Mouse (Mus musculus) kidney, embryonic 14.5 days (tissue): ENCODE measurements around the gene Snorc. TPM values are rescaled to one million over a fixed set of nuclear protein-coding genes. Genes with fewer than 3 reads are reported as not detected.

ENCODE experiments used
- polyA plus RNA-seq: library from polyadenylated mRNA; unstranded; fragments of >200 nt; fragmentation: Nextera tagmentation; extraction: Ambion mirVana; gene quantifications from 2 replicates; pipeline ENCODE4 v1.2.1, GENCODE M21; 2014

The Snorc gene
- polyA plus RNA-seq, 1 experiment from 2014 or later: not detected

Other genes starting within 250 kb of the Snorc start
- 2.6 and 3.6 TPM in 2 replicates for gene Efhd1, start 205.9 kb upstream of the Snorc start, polyA plus RNA-seq
- 53.2 and 61.3 TPM in 2 replicates for gene Gigyf2, start 143.3 kb upstream of the Snorc start, polyA plus RNA-seq
- 0.30 and 0.60 TPM in 2 replicates for gene Kcnj13, start 75.5 kb upstream of the Snorc start, polyA plus RNA-seq
- gene Neu2, start 39.6 kb downstream of the Snorc start, polyA plus RNA-seq: 0.20 and 0.80 TPM in 2 replicates
- gene Ngef, start 103.6 kb downstream of the Snorc start, polyA plus RNA-seq: 0.96 and 1.5 TPM in 2 replicates
- 3.6 and 7.5 TPM in 2 replicates for gene Inpp5d, start 150.0 kb downstream of the Snorc start, polyA plus RNA-seq